Mouse (Mus musculus): ENCODE data around the gene Olfr628.

- TF ChIP-seq POLR2A (IDR thresholded peaks at IDR 0.05; ENCODE audit: insufficient read depth, low read depth, low read length) (no peak), CTCF (IDR thresholded peaks at IDR 0.05; ENCODE audit: insufficient read depth, low read depth, low read length) (no peak)
Observed at GRCm38 (mm10) chr7:103730074-103730473, at the start of gene Olfr628.
